Mouse (Mus musculus): Measurements from ENCODE around the gene Vmn1r79. TPM values are rescaled to one million over a fixed set of nuclear protein-coding genes. Genes with fewer than 3 reads are reported as not detected.
"Not testable (repeated sequence)": the region's sequence is repeated elsewhere in the genome, so short reads cannot be mapped to it uniquely, and the experiment has no call there.

Gene Vmn1r79
- not detected in 2 replicates for polyA plus RNA-seq (2016; fragmentation: Nextera tagmentation; extraction: Ambion mirVana)

- DNase-seq (ENCODE audit: low spot score); H3K36me3 ChIP-seq; H3K4me3 ChIP-seq: not testable (repeated sequence)
These were observed at the start of gene Vmn1r79 for GRCm38 (mm10) chr7:12170979-12171378. Gene Vmn1r79, plus strand, starts transcription at chr7:12171279.

GRCm38 (mm10) chr7:12149957-12150356 is 21.1 kb upstream of the Vmn1r79 start, which contains the start of gene Vmn1r78:
Gene Vmn1r78, plus strand, starts transcription at chr7:12150257.
- Histone ChIP-seq H3K4me3 (no peak within 1 kb of the TSS), H3K36me3 (no peaks in the 10 kb centered on the region), H3K9me3 (no peaks in the 10 kb centered on the region), H3K27ac (no peak within 1 kb of the TSS), H3K4me1 (no peaks in the 10 kb centered on the region), H3K27me3 (ENCODE audit: insufficient read depth, poor library complexity, severe bottlenecking) (no peaks in the 10 kb centered on the region)
- WGBS = 57% methylated on average over 2 of the region's 2 CpGs
- no peak for DNase-seq (ENCODE audit: low spot score)

More at GRCm38 (mm10) chr7:12170979-12171378, at the start of gene Vmn1r79:
- H3K9me3 ChIP-seq; H3K27ac ChIP-seq; H3K27me3 ChIP-seq (ENCODE audit: insufficient read depth, poor library complexity, severe bottlenecking); H3K4me1 ChIP-seq: not testable (repeated sequence)

DNA sequence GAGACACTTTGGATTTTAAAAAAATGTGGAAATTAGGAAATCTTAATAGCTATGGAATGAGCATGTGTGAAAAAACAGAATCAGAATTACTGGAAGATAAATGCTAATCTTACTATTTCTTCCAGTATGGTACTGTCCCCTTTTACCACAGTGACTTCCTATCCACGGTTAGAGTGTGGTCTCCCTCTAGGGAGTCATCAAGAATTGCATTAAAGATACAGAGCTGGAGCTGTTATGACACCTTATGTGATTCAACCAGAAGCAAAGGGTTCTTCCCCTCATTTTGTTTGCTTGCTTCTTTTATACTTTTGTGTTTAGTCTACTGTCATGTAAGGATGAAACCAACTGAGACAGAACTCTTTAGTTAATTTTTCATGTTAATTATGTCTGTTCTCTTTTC is 14.6 kb upstream of the Vmn1r79 start:
- H3K4me1 ChIP-seq; H3K4me3 ChIP-seq; H3K27ac ChIP-seq; H3K27me3 ChIP-seq (ENCODE audit: insufficient read depth, poor library complexity, severe bottlenecking); DNase-seq (ENCODE audit: low spot score); H3K36me3 ChIP-seq; H3K9me3 ChIP-seq: not testable (repeated sequence)
- WGBS = 39% methylated on average over 1 of the region's 1 CpGs

DNA sequence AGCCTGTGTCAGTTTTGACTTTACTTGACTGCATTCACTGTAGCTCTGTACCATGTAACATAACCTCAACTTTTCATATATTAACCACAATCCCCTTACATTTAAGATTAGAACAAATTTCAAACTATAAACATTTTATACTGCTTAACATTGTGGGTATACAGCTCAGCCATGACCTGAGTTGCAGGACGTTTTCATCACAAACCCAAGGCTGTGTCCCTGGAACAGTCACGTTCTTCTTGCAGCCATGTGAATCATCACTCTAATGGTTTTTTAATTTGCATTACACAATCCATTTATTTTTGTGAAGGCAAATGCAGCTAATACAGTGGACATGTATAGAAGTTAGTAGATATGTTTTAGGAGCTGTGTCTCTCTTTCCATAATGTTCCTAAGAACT is 1.8 kb downstream of the Vmn1r79 start:
- not testable (repeated sequence) for H3K27me3 ChIP-seq (ENCODE audit: insufficient read depth, poor library complexity, severe bottlenecking); DNase-seq (ENCODE audit: low spot score); H3K4me3 ChIP-seq; H3K9me3 ChIP-seq; H3K36me3 ChIP-seq; H3K27ac ChIP-seq; H3K4me1 ChIP-seq
- WGBS = 63% methylated on average over 2 of the region's 2 CpGs

GRCm38 (mm10) chr7:12188986-12189385 is 17.9 kb downstream of the Vmn1r79 start, which contains the start of gene Vmn1r80:
Gene Vmn1r80, plus strand, starts transcription at chr7:12189286.
- H3K36me3 ChIP-seq = no peaks in the 10 kb centered on the region
- H3K27me3 ChIP-seq (ENCODE audit: insufficient read depth, poor library complexity, severe bottlenecking) = no peaks in the 10 kb centered on the region
- no peak within 1 kb of the TSS for H3K27ac ChIP-seq
- H3K9me3 ChIP-seq = no peaks in the 10 kb centered on the region
- H3K4me3 ChIP-seq = no peak within 1 kb of the TSS
- no peaks in the 10 kb centered on the region for H3K4me1 ChIP-seq
- 78% methylated on average over 1 of the region's 1 CpGs for WGBS
- no peak for DNase-seq (ENCODE audit: low spot score)

- H3K27me3 ChIP-seq (ENCODE audit: insufficient read depth, poor library complexity, severe bottlenecking) = no peaks in the 10 kb centered on the region
- peaks cover 5% of the 10 kb centered on the region; the same call in 1 of the 2 replicates for H3K9me3 ChIP-seq
- no peaks in the 10 kb centered on the region for H3K4me1 ChIP-seq
- H3K4me3 ChIP-seq = no peak overlapping the region
- 74% methylated on average over 2 of the region's 2 CpGs for WGBS
- DNase-seq (ENCODE audit: low spot score) = no peak
- no peak overlapping the region for H3K27ac ChIP-seq
- H3K36me3 ChIP-seq = no peaks in the 10 kb centered on the region
These were observed 33.1 kb downstream of the Vmn1r79 start for GRCm38 (mm10) chr7:12204141-12204540.

Other genes starting within 250 kb of the Vmn1r79 start
- gene Vmn1r76, start 233.1 kb upstream of the Vmn1r79 start, polyA plus RNA-seq (2016; fragmentation: Nextera tagmentation; extraction: Ambion mirVana) = not detected in 2 replicates
- gene Vmn1r77, start 134.5 kb upstream of the Vmn1r79 start, polyA plus RNA-seq (2016; fragmentation: Nextera tagmentation; extraction: Ambion mirVana) = not detected in 2 replicates
- gene Vmn1r78, start 21.0 kb upstream of the Vmn1r79 start, polyA plus RNA-seq (2016; fragmentation: Nextera tagmentation; extraction: Ambion mirVana) = not detected in 2 replicates
- gene Vmn1r80, start 18.0 kb downstream of the Vmn1r79 start, polyA plus RNA-seq (2016; fragmentation: Nextera tagmentation; extraction: Ambion mirVana) = not detected in 2 replicates
- gene Vmn1r81, start 97.0 kb downstream of the Vmn1r79 start, polyA plus RNA-seq (2016; fragmentation: Nextera tagmentation; extraction: Ambion mirVana) = not detected in 2 replicates
- not detected in 2 replicates for gene Vmn1r82, start 129.2 kb downstream of the Vmn1r79 start, polyA plus RNA-seq (2016; fragmentation: Nextera tagmentation; extraction: Ambion mirVana)
- gene Vmn1r83, start 158.2 kb downstream of the Vmn1r79 start, polyA plus RNA-seq (2016; fragmentation: Nextera tagmentation; extraction: Ambion mirVana) = not detected in 2 replicates
- not detected in 2 replicates for gene Vmn1r84, start 198.0 kb downstream of the Vmn1r79 start, polyA plus RNA-seq (2016; fragmentation: Nextera tagmentation; extraction: Ambion mirVana)